ENCODE assay signal across 9 mouse cellular contexts in the genomic region with DNA sequence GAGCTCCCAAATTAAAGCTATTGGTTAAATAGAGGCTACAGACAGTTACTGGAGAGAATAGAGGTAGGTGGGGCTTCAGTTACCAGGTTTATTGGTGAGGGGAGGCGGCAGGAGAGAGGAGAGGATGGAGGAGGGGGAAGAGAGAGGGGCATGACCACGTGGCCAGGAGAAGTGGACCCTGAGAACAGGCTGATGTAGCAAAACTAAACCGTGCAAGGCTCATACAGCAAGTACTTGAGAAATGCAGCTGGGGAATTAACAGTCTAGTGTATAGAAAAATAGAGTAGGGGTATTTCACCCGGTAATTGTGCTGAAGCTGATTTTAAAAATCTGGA. TPM values are rescaled to one million over a fixed set of nuclear protein-coding genes. Genes with fewer than 3 reads are reported as not detected.
DNase-seq lines count a peak whose midpoint lies in the region; ATAC-seq and TF ChIP-seq lines count a peak whose summit lies in the region.
"Had no signal": no experiment of that assay in that cellular context is flagged by ENCODE, and none has a peak within 500 bp of the region (broad histone marks: within the 10 kb centered on the region; RNA-seq: fewer than 3 reads in every experiment).

No protein-coding gene starts in this region.

- TF ChIP-seq EP300 in heart, adult 2 months (IDR thresholded peaks at IDR 0.05; ENCODE audit: insufficient read depth, low read depth, low read length) = no peak

- no peak for DNase-seq in heart, embryonic 10.5 days (ENCODE audit: low spot score)
- DNase-seq in heart, adult 2 months = no peak
- DNase-seq in layer of hippocampus, postnatal 14 days (ENCODE audit: low spot score in 2 of 2) = no peak
- DNase-seq in gastrocnemius, adult 18-20 months (ENCODE audit: low spot score) = no peak

- no peak for TF ChIP-seq CTCF in heart, adult 2 months (IDR thresholded peaks at IDR 0.05)

- no peaks in the 10 kb centered on the region for H3K36me3 ChIP-seq in heart, embryonic 10.5 days
- no peaks in the 10 kb centered on the region for H3K36me3 ChIP-seq in heart, adult 2 months (ENCODE audit: control insufficient read depth, insufficient read depth, low read length)
- no peaks in the 10 kb centered on the region for H3K36me3 ChIP-seq in megakaryocyte, embryonic 14.5 days (replicated peaks; ENCODE audit: low read length)
- H3K36me3 ChIP-seq in intestine, embryonic 16.5 days (ENCODE audit: control insufficient read depth, insufficient read depth, low read length) = no peaks in the 10 kb centered on the region
- no peaks in the 10 kb centered on the region for H3K36me3 ChIP-seq in neural tube, embryonic 15.5 days

- TF ChIP-seq POLR2A in heart, adult 2 months (IDR thresholded peaks at IDR 0.05; ENCODE audit: insufficient read depth, low read depth, low read length) = no peak

- 0 out of 2 replicates have a peak, but pooled peaks cover 4% of the 10 kb centered on the region for H3K27me3 ChIP-seq in heart, embryonic 10.5 days (ENCODE audit: insufficient read depth, poor library complexity, severe bottlenecking)
- no peaks in the 10 kb centered on the region for H3K27me3 ChIP-seq in heart, adult 2 months (ENCODE audit: control insufficient read depth, insufficient read depth, low read length)
- H3K27me3 ChIP-seq in megakaryocyte, embryonic 14.5 days (replicated peaks) = peaks cover 37% of the 10 kb centered on the region
- no peaks in the 10 kb centered on the region for H3K27me3 ChIP-seq in intestine, embryonic 16.5 days (replicated peaks; ENCODE audit: control insufficient read depth, insufficient read depth, low read length)
- H3K27me3 ChIP-seq in neural tube, embryonic 15.5 days (replicated peaks) = peaks cover 14% of the 10 kb centered on the region; the same call in 1 of the 2 replicates

- no peak overlapping the region for H3K9ac ChIP-seq in heart, adult 2 months (ENCODE audit: low read depth, low read length)
- no peak overlapping the region for H3K9ac ChIP-seq in intestine, embryonic 16.5 days (ENCODE audit: low read depth, low read length)
- no peak overlapping the region for H3K9ac ChIP-seq in neural tube, embryonic 15.5 days (replicated peaks)

- H3K79me2 ChIP-seq in heart, adult 2 months (replicated peaks; ENCODE audit: control insufficient read depth, insufficient read depth, low read length) = no peaks in the 10 kb centered on the region

- peak overlapping the region; percentile 48 for H3K4me2 ChIP-seq in intestine, embryonic 16.5 days (ENCODE audit: low read depth, low read length)
- peak overlapping the region; percentile 40 for H3K4me2 ChIP-seq in neural tube, embryonic 15.5 days

- WGBS in heart, embryonic 10.5 days = 12% methylated on average over 4 of the region's 4 CpGs
- 22% methylated on average over 4 of the region's 4 CpGs for WGBS in heart, adult 2 months
- WGBS in intestine, embryonic 16.5 days = 15% methylated on average over 4 of the region's 4 CpGs
- WGBS in neural tube, embryonic 15.5 days = 3% methylated on average over 4 of the region's 4 CpGs

- ATAC-seq in megakaryocyte, adult 5-6 weeks (ENCODE audit: poor library complexity, severe bottlenecking) = no peak
- ATAC-seq in intestine, embryonic 16.5 days = no peak
- peak; percentile 57; the same call in 1 of the 2 replicates for ATAC-seq in neural tube, embryonic 15.5 days (ENCODE audit: low FRiP score)
- ATAC-seq: inflammation-experienced regulatory T-cells, adult 6 months had no signal

- H3K4me3 ChIP-seq in heart, embryonic 10.5 days = peak overlapping the region; percentile 41
- H3K4me3 ChIP-seq in heart, adult 2 months = no peak overlapping the region
- H3K4me3 ChIP-seq in megakaryocyte, embryonic 14.5 days (replicated peaks) = peak overlapping the region; percentile 35
- H3K4me3 ChIP-seq in intestine, embryonic 16.5 days (ENCODE audit: low read length) = no peak overlapping the region
- no peak overlapping the region for H3K4me3 ChIP-seq in neural tube, embryonic 15.5 days (replicated peaks)

- intact Hi-C loops in heart, adult 2 months (cut with DNase I) = no loop called here

- H3K27ac ChIP-seq in heart, embryonic 10.5 days = peak overlapping the region; percentile 60
- H3K27ac ChIP-seq in heart, adult 2 months = no peak overlapping the region
- H3K27ac ChIP-seq in intestine, embryonic 16.5 days (ENCODE audit: low read length) = no peak overlapping the region
- no peak overlapping the region for H3K27ac ChIP-seq in neural tube, embryonic 15.5 days (replicated peaks)

- no peaks in the 10 kb centered on the region for H3K9me3 ChIP-seq in heart, embryonic 10.5 days
- no peaks in the 10 kb centered on the region for H3K9me3 ChIP-seq in megakaryocyte, embryonic 14.5 days
- H3K9me3 ChIP-seq in intestine, embryonic 16.5 days (ENCODE audit: control insufficient read depth, low read length) = no peaks in the 10 kb centered on the region
- no peaks in the 10 kb centered on the region for H3K9me3 ChIP-seq in neural tube, embryonic 15.5 days (replicated peaks)

- peaks cover 16% of the 10 kb centered on the region for H3K4me1 ChIP-seq in heart, embryonic 10.5 days
- no peaks in the 10 kb centered on the region for H3K4me1 ChIP-seq in heart, adult 2 months (ENCODE audit: control insufficient read depth, insufficient read depth, low read length)
- H3K4me1 ChIP-seq in megakaryocyte, embryonic 14.5 days = peaks cover 20% of the 10 kb centered on the region
- H3K4me1 ChIP-seq in intestine, embryonic 16.5 days (ENCODE audit: control insufficient read depth, insufficient read depth, low read length) = peaks cover 9% of the 10 kb centered on the region
- H3K4me1 ChIP-seq in neural tube, embryonic 15.5 days = peaks cover 18% of the 10 kb centered on the region

RNA-seq across cellular contexts. Expression of a gene that starts 5.9 kb away (rescaled TPM):
- 20.4 and 30.5 TPM in 2 replicates for polyA plus RNA-seq in heart, embryonic 10.5 days (2016; fragmentation: Nextera tagmentation; extraction: Ambion mirVana)
- 10 to 100 TPM; 13.6 to 14.9 TPM for total RNA-seq in heart, adult 2 months (2021)
- 13.2 and 16.7 TPM in 2 replicates for polyA plus RNA-seq in heart, adult 2 months (2012; rRNA removed)
- 23.4 and 53.9 TPM in 2 replicates for polyA plus RNA-seq in megakaryocyte, embryonic 14.5 days (2012; ENCODE audit: insufficient read depth, low replicate concordance)
- 6.2 and 7.5 TPM in 2 replicates for total RNA-seq in megakaryocyte, adult 5-6 weeks (2015)
- 8.3 and 17.5 TPM in 2 replicates for total RNA-seq in megakaryocyte, adult 5-6 weeks (2017)
- 17.9 and 18.3 TPM in 2 replicates for polyA plus RNA-seq in intestine, embryonic 16.5 days (2015; fragmentation: Nextera tagmentation; extraction: Ambion mirVana)
- 48.9 and 49.8 TPM in 2 replicates for polyA plus RNA-seq in neural tube, embryonic 15.5 days (2015; fragmentation: Nextera tagmentation; extraction: Ambion mirVana)
- total RNA-seq in layer of hippocampus, postnatal 14 days (2021) = 100 to 1,000 TPM; 103 to 109 TPM
- total RNA-seq in gastrocnemius, adult 18-20 months (2021) = 10 to 100 TPM; 13.1 to 13.4 TPM

Comparison
In these comparisons a context has a peak if more than half of its experiments do, and no peak if none do; other contexts are left out.
1. H3K4me3 ChIP-seq: peak in heart, embryonic 10.5 days (single experiment) and megakaryocyte, embryonic 14.5 days (single experiment); none in heart, adult 2 months (single experiment), intestine, embryonic 16.5 days (single experiment) and neural tube, embryonic 15.5 days (single experiment).